Mouse (Mus musculus): ENCODE data around the gene Rap2a.

DNA sequence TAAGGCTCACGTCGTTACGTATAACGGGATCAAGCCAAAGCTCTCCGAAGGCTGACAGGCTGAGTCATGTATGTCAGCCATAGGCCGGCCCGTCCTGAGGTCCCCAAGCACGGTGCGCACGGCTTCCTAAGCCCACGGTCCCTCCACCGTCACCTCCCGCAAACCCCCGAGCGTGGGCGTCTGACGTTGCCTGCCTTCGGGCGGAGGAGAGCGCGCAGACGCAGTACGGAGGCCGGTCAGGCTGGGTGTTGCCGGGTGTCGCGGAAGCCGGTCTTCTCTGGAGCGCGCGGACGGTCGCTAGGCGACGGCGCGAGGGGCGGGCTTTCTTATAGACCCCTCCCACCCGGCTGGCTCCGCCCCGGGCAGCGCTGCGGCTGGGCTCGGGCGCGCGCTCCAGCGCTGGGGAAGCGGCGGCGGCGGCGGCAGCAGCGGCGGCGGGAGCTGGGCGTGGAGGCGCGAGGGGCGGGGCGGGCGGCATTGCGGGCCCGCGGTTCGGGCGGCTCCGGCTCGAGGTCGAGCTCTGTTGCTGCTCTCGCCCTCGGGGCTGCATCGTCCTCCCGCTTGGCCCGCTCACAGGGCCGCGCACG lies at the start of gene Rap2a:
- TF ChIP-seq POLR2A (IDR thresholded peaks at IDR 0.05; ENCODE audit: borderline replicate concordance, low read depth, low read length) (no peak), CTCF (IDR thresholded peaks at IDR 0.05; ENCODE audit: low read depth, low read length) (no peak)
